Mouse (Mus musculus): ENCODE data around the gene Gm43951.

The Gm43951 gene

GRCm38 (mm10) chr11:72206341-72207203, at the start of gene Gm43951:
Gene Gm43951 (minus strand): TSS chr11:72206840.
- peak; percentile 47 for DNase-seq (ENCODE audit: low read depth)

- DNase-seq (ENCODE audit: low read depth), result no peak
These were observed 49.8 kb upstream of the Gm43951 start for GRCm38 (mm10) chr11:72256441-72256840.

- no peak for DNase-seq (ENCODE audit: low read depth)
These were observed 49.0 kb upstream of the Gm43951 start for GRCm38 (mm10) chr11:72255629-72256028.

GRCm38 (mm10) chr11:72245196-72245753, 38.6 kb upstream of the Gm43951 start:
- DNase-seq (ENCODE audit: low read depth), result no peak

GRCm38 (mm10) chr11:72240062-72240860, 33.6 kb upstream of the Gm43951 start:
- DNase-seq (ENCODE audit: low read depth), result no peak

- peak; percentile 36 for DNase-seq (ENCODE audit: low read depth)
These were observed 27.4 kb upstream of the Gm43951 start for GRCm38 (mm10) chr11:72234013-72234412.

GRCm38 (mm10) chr11:72232991-72233390, 26.4 kb upstream of the Gm43951 start:
- DNase-seq (ENCODE audit: low read depth), result no peak

- DNase-seq (ENCODE audit: low read depth), result no peak
These were observed 25.4 kb upstream of the Gm43951 start for GRCm38 (mm10) chr11:72232068-72232467.

- no peak for DNase-seq (ENCODE audit: low read depth)
These were observed 21.9 kb upstream of the Gm43951 start for GRCm38 (mm10) chr11:72228513-72228912.

GRCm38 (mm10) chr11:72226901-72227300, 20.3 kb upstream of the Gm43951 start:
- DNase-seq (ENCODE audit: low read depth), result no peak

- no peak for DNase-seq (ENCODE audit: low read depth)
These were observed 19.6 kb upstream of the Gm43951 start for GRCm38 (mm10) chr11:72226020-72226791.

GRCm38 (mm10) chr11:72224865-72225264, 18.2 kb upstream of the Gm43951 start:
- peak; percentile 84 for DNase-seq (ENCODE audit: low read depth)

- DNase-seq (ENCODE audit: low read depth), result no peak
These were observed 16.8 kb upstream of the Gm43951 start for GRCm38 (mm10) chr11:72223414-72223813.

GRCm38 (mm10) chr11:72221278-72221677, 14.6 kb upstream of the Gm43951 start:
- DNase-seq (ENCODE audit: low read depth), result peak; percentile 83

GRCm38 (mm10) chr11:72217116-72217515, 10.5 kb upstream of the Gm43951 start:
- DNase-seq (ENCODE audit: low read depth), result peak; percentile 11

GRCm38 (mm10) chr11:72215410-72215797, 8.8 kb upstream of the Gm43951 start, which contains the start of gene Med31:
Gene Med31 (minus strand): TSS chr11:72215592.
- peak; percentile 67 for DNase-seq (ENCODE audit: low read depth)

- peak; percentile 97 for DNase-seq (ENCODE audit: low read depth)
These were observed 8.2 kb upstream of the Gm43951 start for GRCm38 (mm10) chr11:72214591-72215409.

GRCm38 (mm10) chr11:72207834-72208377, 1.3 kb upstream of the Gm43951 start:
- DNase-seq (ENCODE audit: low read depth), result peak; percentile 26

GRCm38 (mm10) chr11:72207204-72207833, 679 bp upstream of the Gm43951 start, which contains the start of the genes 4933427D14Rik and Txndc17:
Gene 4933427D14Rik (minus strand): TSS chr11:72207459.
Gene Txndc17 (plus strand): TSS chr11:72207547.
- peak; percentile 90 for DNase-seq (ENCODE audit: low read depth)

GRCm38 (mm10) chr11:72205256-72205655, 1.4 kb downstream of the Gm43951 start:
- no peak for DNase-seq (ENCODE audit: low read depth)
